Mouse (Mus musculus) liver, embryonic 14.5 days (tissue): ENCODE results near the gene Gm11034.

Experiments used
- CTCF ChIP-seq: IDR thresholded peaks from 2 replicates; pipeline ENCODE4 v1.5.1; 2016; ENCODE audit warnings: antibody characterized with exemption, low read depth, control low read depth
- EP300 ChIP-seq: IDR thresholded peaks from 2 replicates; pipeline ENCODE4 v1.6.1; 2016; ENCODE audit warnings: antibody characterized with exemption, low read depth

DNA sequence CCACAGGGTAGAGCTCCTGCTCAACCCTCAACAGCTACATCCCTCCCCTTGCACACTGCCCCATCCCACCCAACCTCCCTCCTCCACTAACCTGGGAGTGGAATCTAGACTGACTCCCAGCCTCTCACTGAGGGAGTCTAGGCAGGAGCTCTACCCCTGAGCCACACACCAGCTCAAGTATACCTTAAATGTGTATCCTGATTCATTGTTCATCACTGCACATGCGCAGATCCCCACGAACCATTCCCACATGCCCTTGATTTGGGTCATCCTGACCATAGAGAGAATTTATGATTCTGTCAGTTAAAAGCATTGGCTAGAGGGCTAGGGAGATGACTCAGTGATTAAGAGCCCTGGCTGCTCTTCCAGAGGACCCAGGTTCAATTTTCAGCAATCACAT, 49.3 kb upstream of the Gm11034 start:
- TF ChIP-seq CTCF (no peak), EP300 (no peak)
